Comparison of ENCODE assay signal across 26 mouse cellular contexts in genomic region chr5:35285281-35285680, GRCm38 (mm10). TPM values are rescaled to one million over a fixed set of nuclear protein-coding genes. Genes with fewer than 3 reads are reported as not detected.
DNase-seq lines count a peak whose midpoint lies in the region; ATAC-seq lines count a peak whose summit lies in the region.
"Had no signal": no experiment of that assay in that cellular context is flagged by ENCODE, and none has a peak within 500 bp of the region (broad histone marks: within the 10 kb centered on the region; RNA-seq: fewer than 3 reads in every experiment).

No protein-coding gene starts in this region.

- H3K4me3 ChIP-seq in midbrain, embryonic 11.5 days (ENCODE audit: low read depth, low read length): no peak overlapping the region
- H3K4me3 ChIP-seq in midbrain, embryonic 13.5 days (replicated peaks): no peak overlapping the region
- H3K4me3 ChIP-seq: embryonic facial prominence, embryonic 13.5 days; left cerebral cortex, adult 2 months had no signal

- H3K36me3 ChIP-seq in midbrain, embryonic 11.5 days (ENCODE audit: control insufficient read depth, insufficient read depth, low read length): no peaks in the 10 kb centered on the region
- H3K36me3 ChIP-seq in midbrain, embryonic 13.5 days: no peaks in the 10 kb centered on the region
- H3K36me3 ChIP-seq: embryonic facial prominence, embryonic 13.5 days had no signal

- no peak overlapping the region for H3K4me2 ChIP-seq in midbrain, embryonic 11.5 days
- no peak overlapping the region for H3K4me2 ChIP-seq in midbrain, embryonic 13.5 days (replicated peaks)
- H3K4me2 ChIP-seq: embryonic facial prominence, embryonic 13.5 days; heart, embryonic 11.5 days had no signal

- intact Hi-C loops in heart, postnatal 10 days (cut with DNase I): no loop called here

- DNase-seq in heart, postnatal 10 days: peak; percentile 5 to 14
- DNase-seq in heart, adult 8-10 months (ENCODE audit: low spot score): no peak
- peak; percentile 17 for DNase-seq in midbrain, embryonic 11.5 days (ENCODE audit: low spot score, missing footprints)
- peak; percentile 76 for DNase-seq in Muller cell, postnatal 12 days (ENCODE audit: inconsistent ontology term)
- peak; percentile 54 for DNase-seq in fibroblast of lung, adult 2 months (ENCODE audit: low read depth)
- DNase-seq in urinary bladder, adult 18-20 months (ENCODE audit: low spot score in 2 of 2): no peak
- DNase-seq: adrenal gland, postnatal 36 days; cerebellum, adult 8-10 months; forebrain, postnatal 0 days; kidney, adult 18-20 months; kidney, postnatal 10 days; left cerebral cortex, postnatal 4 days; liver; lung, postnatal 10 days; spleen, adult 18-20 months; thymus, postnatal 25 days had no signal

- no peak for ATAC-seq in midbrain, embryonic 11.5 days (ENCODE audit: low FRiP score)
- ATAC-seq in midbrain, embryonic 13.5 days: no peak
- ATAC-seq: forebrain, postnatal 0 days; Patski had no signal

- H3K9me3 ChIP-seq in midbrain, embryonic 11.5 days (ENCODE audit: control insufficient read depth, low read length): no peaks in the 10 kb centered on the region
- no peaks in the 10 kb centered on the region for H3K9me3 ChIP-seq in midbrain, embryonic 13.5 days
- H3K9me3 ChIP-seq: embryonic facial prominence, embryonic 13.5 days had no signal

- peaks cover 22% of the 10 kb centered on the region for H3K27me3 ChIP-seq in midbrain, embryonic 11.5 days (ENCODE audit: control insufficient read depth, insufficient read depth, low read length)
- H3K27me3 ChIP-seq in midbrain, embryonic 13.5 days: peaks cover 39% of the 10 kb centered on the region

- H3K4me1 ChIP-seq in midbrain, embryonic 11.5 days (ENCODE audit: control insufficient read depth, insufficient read depth, low read length): peaks cover 3% of the 10 kb centered on the region; the same call in 1 of the 2 replicates
- H3K4me1 ChIP-seq in midbrain, embryonic 13.5 days (replicated peaks): peaks cover 9% of the 10 kb centered on the region; the same call in 1 of the 2 replicates

- 63% methylated on average over 3 of the region's 3 CpGs for WGBS in midbrain, embryonic 11.5 days
- 37% methylated on average over 3 of the region's 3 CpGs for WGBS in midbrain, embryonic 13.5 days

- no peak overlapping the region for H3K27ac ChIP-seq in midbrain, embryonic 11.5 days (ENCODE audit: low read depth, low read length)
- H3K27ac ChIP-seq in midbrain, embryonic 13.5 days: no peak overlapping the region
- H3K27ac ChIP-seq: embryonic facial prominence, embryonic 13.5 days; left cerebral cortex, adult 2 months had no signal

- no peak overlapping the region for H3K9ac ChIP-seq in midbrain, embryonic 11.5 days (ENCODE audit: low read length)
- H3K9ac ChIP-seq in midbrain, embryonic 13.5 days (replicated peaks): no peak overlapping the region
- H3K9ac ChIP-seq: embryonic facial prominence, embryonic 13.5 days; forebrain, postnatal 0 days had no signal

RNA-seq across cellular contexts. Expression of gene Adra2c, which starts 7.2 kb away (rescaled TPM):
- under 1 TPM; 0.30 to 0.43 TPM for total RNA-seq in heart, postnatal 10 days (2021)
- total RNA-seq in heart, adult 8-10 months (2022): under 1 TPM; 0.41 to 0.79 (median 0.58) TPM
- polyA plus RNA-seq in midbrain, embryonic 11.5 days (2014; fragmentation: Nextera tagmentation; extraction: Ambion mirVana): 0.05 TPM in 1 of 2 replicates, not detected in the other
- polyA plus RNA-seq in midbrain, embryonic 13.5 days (2015; fragmentation: Nextera tagmentation; extraction: Ambion mirVana): 0.05 and 0.07 TPM in 2 replicates
- total RNA-seq: common myeloid progenitor, adult 5-6 weeks; megakaryocyte progenitor cell, adult 5-6 weeks; monocyte, adult 5-6 weeks had no signal
- polyA plus RNA-seq: C2C12; liver, embryonic 16.5 days had no signal

Comparison
In these comparisons a context has a peak if more than half of its experiments do, and no peak if none do; other contexts are left out.
1. DNase-seq: peak in heart, postnatal 10 days (2 of 2), midbrain, embryonic 11.5 days (single experiment), Muller cell, postnatal 12 days (single experiment) and fibroblast of lung, adult 2 months (single experiment); none in heart, adult 8-10 months (single experiment) and urinary bladder, adult 18-20 months (0 of 2).